Mouse (Mus musculus): ENCODE measurements around the gene Phf1. TPM values are rescaled to one million over a fixed set of nuclear protein-coding genes. Genes with fewer than 3 reads are reported as not detected.

Gene Phf1
- polyA plus RNA-seq, 1 experiment from 2014 or later = 29.5 TPM

DNA sequence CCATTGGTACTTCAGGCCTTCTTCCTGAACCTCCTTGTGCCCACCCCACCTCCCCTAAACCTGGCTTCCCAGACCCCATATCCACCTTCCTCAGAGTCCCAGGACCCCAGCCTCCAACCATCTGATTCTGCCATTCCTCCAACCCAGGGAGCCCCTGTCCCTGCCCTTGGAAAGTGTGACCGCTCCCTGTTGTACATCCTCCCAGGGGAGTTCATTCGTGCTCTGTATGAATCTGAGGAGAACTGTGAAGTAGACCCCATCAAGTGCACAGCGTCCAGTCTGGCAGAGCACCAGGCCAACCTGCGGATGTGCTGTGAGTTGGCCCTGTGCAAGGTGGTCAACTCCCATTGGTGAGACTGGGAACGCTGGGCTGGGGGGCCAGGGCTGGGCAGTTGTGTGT is 25.0 kb downstream of the Phf1 start:
- H3K36me3 ChIP-seq (replicated peaks) = peaks cover 72% of the 10 kb centered on the region
- no peaks in the 10 kb centered on the region for H3K27me3 ChIP-seq (replicated peaks)
- H3K27ac ChIP-seq = no peak overlapping the region
- no peak overlapping the region for H3K9ac ChIP-seq
- no peak overlapping the region for H3K4me2 ChIP-seq
- H3K9me3 ChIP-seq = no peaks in the 10 kb centered on the region
- no peak overlapping the region for H3K4me3 ChIP-seq
- ATAC-seq (replicated peaks) = no peak
- peaks cover 13% of the 10 kb centered on the region for H3K4me1 ChIP-seq
- 97% methylated on average over 5 of the region's 5 CpGs for WGBS

DNA sequence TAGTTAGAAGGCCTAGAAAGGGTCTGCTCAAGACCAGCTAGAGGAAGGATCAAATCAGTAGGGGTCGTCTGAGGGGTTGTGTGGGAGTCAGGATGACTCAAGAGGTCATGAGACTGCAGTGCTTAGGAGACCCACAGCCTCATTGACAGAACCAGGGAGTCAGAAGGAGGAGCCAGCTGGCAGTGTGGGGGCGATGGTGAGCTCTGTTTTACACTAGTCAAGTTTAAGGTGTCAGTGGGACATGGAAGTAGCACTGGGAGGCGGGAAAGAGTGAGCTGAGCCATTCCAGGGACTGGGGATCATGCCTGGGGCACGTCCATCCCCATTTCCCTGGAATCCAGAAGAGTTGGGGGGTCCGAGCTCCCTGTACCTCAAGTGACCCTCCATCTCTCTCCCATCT is 26.0 kb downstream of the Phf1 start:
- no peak overlapping the region for H3K9ac ChIP-seq
- ATAC-seq (replicated peaks) = no peak
- no peak overlapping the region for H3K4me2 ChIP-seq
- no peak overlapping the region for H3K4me3 ChIP-seq
- peaks cover 78% of the 10 kb centered on the region for H3K36me3 ChIP-seq (replicated peaks)
- H3K9me3 ChIP-seq = no peaks in the 10 kb centered on the region
- no peak overlapping the region for H3K27ac ChIP-seq
- 73% methylated on average over 5 of the region's 5 CpGs for WGBS
- H3K4me1 ChIP-seq = peaks cover 3% of the 10 kb centered on the region
- H3K27me3 ChIP-seq (replicated peaks) = no peaks in the 10 kb centered on the region

DNA sequence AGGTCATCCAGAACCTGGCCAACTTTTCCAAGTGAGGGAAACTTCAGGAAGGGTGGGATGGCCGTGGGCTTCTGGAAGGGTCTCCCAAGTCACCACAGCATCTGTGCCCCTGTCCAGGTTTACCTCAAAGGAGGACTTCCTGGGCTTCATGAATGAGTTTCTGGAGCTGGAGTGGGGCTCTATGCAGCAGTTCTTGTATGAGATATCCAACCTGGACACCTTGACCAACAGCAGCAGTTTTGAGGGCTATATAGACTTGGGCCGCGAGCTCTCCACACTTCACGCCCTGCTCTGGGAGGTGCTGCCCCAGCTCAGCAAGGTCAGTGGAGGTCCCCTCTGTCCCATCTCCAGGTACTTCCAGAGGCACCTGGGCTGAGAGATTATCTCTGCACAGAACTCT is 27.0 kb downstream of the Phf1 start:
- H3K27me3 ChIP-seq (replicated peaks) = no peaks in the 10 kb centered on the region
- no peak overlapping the region for H3K27ac ChIP-seq
- no peak overlapping the region for H3K9ac ChIP-seq
- no peak for ATAC-seq (replicated peaks)
- no peak overlapping the region for H3K4me2 ChIP-seq
- H3K4me3 ChIP-seq = no peak overlapping the region
- no peaks in the 10 kb centered on the region for H3K9me3 ChIP-seq
- H3K36me3 ChIP-seq (replicated peaks) = peaks cover 86% of the 10 kb centered on the region
- H3K4me1 ChIP-seq = no peaks in the 10 kb centered on the region
- WGBS = 97% methylated on average over 4 of the region's 4 CpGs

DNA sequence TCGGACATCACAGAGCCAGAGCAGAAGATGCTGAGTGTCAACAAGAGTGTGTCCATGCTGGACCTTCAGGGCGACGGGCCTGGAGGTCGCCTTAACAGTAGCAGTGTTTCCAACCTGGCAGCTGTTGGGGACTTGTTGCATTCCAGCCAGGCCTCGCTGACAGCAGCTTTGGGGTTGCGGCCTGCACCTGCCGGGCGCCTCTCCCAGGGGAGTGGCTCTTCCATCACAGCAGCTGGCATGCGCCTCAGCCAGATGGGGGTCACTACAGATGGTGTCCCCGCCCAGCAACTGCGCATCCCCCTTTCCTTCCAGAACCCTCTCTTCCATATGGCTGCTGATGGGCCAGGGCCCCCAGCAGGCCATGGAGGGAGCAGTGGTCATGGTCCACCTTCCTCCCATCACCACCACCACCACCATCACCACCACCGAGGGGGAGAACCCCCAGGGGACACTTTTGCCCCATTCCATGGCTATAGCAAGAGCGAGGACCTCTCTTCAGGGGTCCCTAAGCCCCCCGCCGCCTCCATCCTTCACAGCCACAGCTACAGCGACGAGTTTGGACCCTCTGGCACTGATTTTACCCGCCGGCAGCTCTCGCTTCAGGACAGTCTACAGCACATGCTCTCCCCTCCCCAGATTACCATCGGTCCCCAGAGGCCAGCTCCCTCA is 28.9 kb downstream of the Phf1 start:
- no peaks in the 10 kb centered on the region for H3K4me1 ChIP-seq
- 90% methylated on average over 21 of the region's 21 CpGs for WGBS
- no peaks in the 10 kb centered on the region for H3K27me3 ChIP-seq (replicated peaks)
- no peak for ATAC-seq (replicated peaks)
- H3K4me2 ChIP-seq = no peak overlapping the region
- no peak overlapping the region for H3K9ac ChIP-seq
- peaks cover 92% of the 10 kb centered on the region for H3K36me3 ChIP-seq (replicated peaks)
- no peak overlapping the region for H3K4me3 ChIP-seq
- H3K9me3 ChIP-seq = no peaks in the 10 kb centered on the region
- H3K27ac ChIP-seq = no peak overlapping the region

DNA sequence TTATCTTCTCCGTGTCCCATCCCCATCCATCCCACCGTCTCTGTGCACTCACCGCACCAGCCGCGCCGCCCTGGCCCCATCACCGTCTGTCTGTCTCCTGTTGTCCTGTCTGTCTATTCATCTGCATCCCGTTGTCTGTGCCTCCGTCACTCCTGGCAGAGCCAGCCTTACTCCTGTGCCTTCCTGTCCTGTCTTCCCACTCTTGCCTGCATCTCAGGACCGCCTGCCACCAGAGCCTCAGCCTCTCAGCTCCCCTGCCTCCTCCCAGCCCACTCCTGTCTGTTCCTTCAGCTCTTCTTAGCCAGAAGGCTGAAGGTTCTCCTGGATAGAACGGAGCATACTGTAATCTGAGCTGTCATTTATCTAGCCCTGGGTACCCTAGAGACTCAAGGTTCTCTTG is 34.1 kb downstream of the Phf1 start:
- WGBS = 89% methylated on average over 11 of the region's 11 CpGs
- peaks cover 9% of the 10 kb centered on the region for H3K4me1 ChIP-seq
- no peak overlapping the region for H3K4me3 ChIP-seq
- no peaks in the 10 kb centered on the region for H3K27me3 ChIP-seq (replicated peaks)
- no peak overlapping the region for H3K4me2 ChIP-seq
- no peaks in the 10 kb centered on the region for H3K9me3 ChIP-seq
- H3K9ac ChIP-seq = no peak overlapping the region
- no peak for ATAC-seq (replicated peaks)
- H3K27ac ChIP-seq = no peak overlapping the region
- peaks cover 67% of the 10 kb centered on the region for H3K36me3 ChIP-seq (replicated peaks)

DNA sequence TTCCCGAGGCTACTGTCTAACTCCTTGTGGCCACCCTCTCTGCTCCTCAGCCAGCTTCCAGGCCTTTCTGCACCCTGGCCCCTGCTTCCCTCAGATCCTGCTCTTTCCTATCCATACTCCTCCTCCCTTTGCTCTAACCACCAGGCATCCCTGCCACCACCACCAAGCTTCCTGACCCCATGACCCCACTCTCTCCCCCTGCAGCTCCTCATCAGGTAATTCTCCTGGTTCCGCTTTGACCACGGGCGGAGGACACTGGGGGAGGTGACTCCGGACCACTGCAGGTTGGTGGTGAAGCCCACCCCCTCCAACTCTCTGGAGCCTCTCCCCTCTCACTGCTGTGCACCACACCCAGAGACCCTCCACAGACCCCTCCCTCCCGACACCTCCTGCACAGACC is 34.6 kb downstream of the Phf1 start:
- no peak overlapping the region for H3K9ac ChIP-seq
- no peak overlapping the region for H3K4me2 ChIP-seq
- H3K27ac ChIP-seq = no peak overlapping the region
- no peak for ATAC-seq (replicated peaks)
- 91% methylated on average over 6 of the region's 6 CpGs for WGBS
- no peak overlapping the region for H3K4me3 ChIP-seq
- H3K4me1 ChIP-seq = peaks cover 14% of the 10 kb centered on the region
- no peaks in the 10 kb centered on the region for H3K9me3 ChIP-seq
- no peaks in the 10 kb centered on the region for H3K27me3 ChIP-seq (replicated peaks)
- H3K36me3 ChIP-seq (replicated peaks) = peaks cover 63% of the 10 kb centered on the region

DNA sequence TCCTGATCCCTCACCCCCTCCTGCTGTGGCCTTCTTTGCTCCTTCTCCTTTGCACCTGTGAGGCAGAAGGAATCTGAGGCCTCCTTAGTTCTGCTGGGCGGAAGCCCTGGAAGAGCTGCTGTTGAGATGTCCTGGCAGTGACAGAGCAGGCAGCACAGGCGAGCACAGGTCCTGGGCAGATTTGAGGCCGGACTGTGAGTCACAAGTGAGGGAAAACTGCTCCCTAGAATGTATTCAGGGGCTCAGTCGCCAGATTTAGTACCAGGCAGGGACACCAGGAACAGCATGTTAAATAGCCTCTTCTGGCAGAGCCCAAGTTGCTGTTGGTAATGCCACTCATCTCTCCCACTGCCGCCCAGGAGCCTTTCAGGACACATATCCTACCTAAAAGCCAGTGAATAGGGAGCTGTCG is 35.4 kb downstream of the Phf1 start:
- WGBS = 86% methylated on average over 6 of the region's 6 CpGs

DNA sequence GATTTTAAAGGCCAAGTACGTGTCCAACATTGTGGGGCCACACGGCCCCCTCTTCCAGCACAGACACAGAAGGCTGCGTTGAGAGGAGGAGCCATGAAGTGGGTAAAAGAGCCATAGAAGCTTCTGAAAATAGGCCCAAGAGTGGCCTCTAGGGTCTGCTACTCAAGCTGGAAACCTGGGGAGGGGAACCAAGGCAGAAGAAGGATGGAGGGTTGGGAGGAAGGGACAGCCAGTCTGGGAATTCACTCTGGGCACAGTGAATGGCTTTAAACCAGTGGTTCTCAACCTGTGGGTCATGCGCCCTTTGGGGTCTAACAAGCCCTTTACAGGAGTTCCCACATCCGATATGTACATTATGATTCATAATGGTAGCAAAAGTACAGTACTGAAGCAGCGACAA is 36.4 kb downstream of the Phf1 start:
- WGBS = 85% methylated on average over 6 of the region's 6 CpGs
- H3K27ac ChIP-seq = no peak overlapping the region
- H3K36me3 ChIP-seq (replicated peaks) = peaks cover 48% of the 10 kb centered on the region
- no peaks in the 10 kb centered on the region for H3K27me3 ChIP-seq (replicated peaks)
- no peak for ATAC-seq (replicated peaks)
- H3K4me1 ChIP-seq = peaks cover 24% of the 10 kb centered on the region
- no peak overlapping the region for H3K4me3 ChIP-seq
- no peak overlapping the region for H3K9ac ChIP-seq
- no peak overlapping the region for H3K4me2 ChIP-seq
- no peaks in the 10 kb centered on the region for H3K9me3 ChIP-seq

More for the DNA sequence above, 35.4 kb downstream of the Phf1 start:
- peaks cover 55% of the 10 kb centered on the region for H3K36me3 ChIP-seq (replicated peaks)
- no peak overlapping the region for H3K9ac ChIP-seq
- H3K4me1 ChIP-seq = peaks cover 16% of the 10 kb centered on the region
- no peaks in the 10 kb centered on the region for H3K27me3 ChIP-seq (replicated peaks)
- ATAC-seq (replicated peaks) = no peak
- no peak overlapping the region for H3K4me2 ChIP-seq
- H3K27ac ChIP-seq = no peak overlapping the region
- no peaks in the 10 kb centered on the region for H3K9me3 ChIP-seq
- no peak overlapping the region for H3K4me3 ChIP-seq

DNA sequence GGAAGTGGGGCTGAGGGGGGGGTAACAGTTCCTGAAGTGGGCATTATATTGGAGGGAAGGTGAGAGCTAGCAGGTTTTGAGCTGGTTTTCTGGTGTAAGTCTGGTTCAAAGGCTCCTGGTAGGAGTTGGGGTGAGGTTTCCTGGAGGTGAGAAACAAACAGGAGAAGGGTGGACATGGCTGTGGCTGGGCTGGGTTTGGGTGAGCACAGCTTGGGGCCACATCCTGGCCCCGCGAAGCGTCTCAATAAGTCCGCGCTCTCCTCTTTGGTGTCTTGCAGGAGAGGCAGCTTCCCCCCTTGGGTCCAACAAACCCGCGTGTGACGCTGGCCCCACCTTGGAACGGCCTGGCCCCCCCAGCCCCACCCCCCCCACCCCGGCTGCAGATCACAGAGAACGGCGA is 37.4 kb downstream of the Phf1 start:
- H3K27me3 ChIP-seq (replicated peaks) = no peaks in the 10 kb centered on the region
- H3K36me3 ChIP-seq (replicated peaks) = peaks cover 39% of the 10 kb centered on the region
- H3K9ac ChIP-seq = no peak overlapping the region
- WGBS = 78% methylated on average over 12 of the region's 12 CpGs
- no peak overlapping the region for H3K27ac ChIP-seq
- no peaks in the 10 kb centered on the region for H3K9me3 ChIP-seq
- H3K4me2 ChIP-seq = no peak overlapping the region
- H3K4me1 ChIP-seq = peaks cover 34% of the 10 kb centered on the region
- no peak overlapping the region for H3K4me3 ChIP-seq
- no peak for ATAC-seq (replicated peaks)

DNA sequence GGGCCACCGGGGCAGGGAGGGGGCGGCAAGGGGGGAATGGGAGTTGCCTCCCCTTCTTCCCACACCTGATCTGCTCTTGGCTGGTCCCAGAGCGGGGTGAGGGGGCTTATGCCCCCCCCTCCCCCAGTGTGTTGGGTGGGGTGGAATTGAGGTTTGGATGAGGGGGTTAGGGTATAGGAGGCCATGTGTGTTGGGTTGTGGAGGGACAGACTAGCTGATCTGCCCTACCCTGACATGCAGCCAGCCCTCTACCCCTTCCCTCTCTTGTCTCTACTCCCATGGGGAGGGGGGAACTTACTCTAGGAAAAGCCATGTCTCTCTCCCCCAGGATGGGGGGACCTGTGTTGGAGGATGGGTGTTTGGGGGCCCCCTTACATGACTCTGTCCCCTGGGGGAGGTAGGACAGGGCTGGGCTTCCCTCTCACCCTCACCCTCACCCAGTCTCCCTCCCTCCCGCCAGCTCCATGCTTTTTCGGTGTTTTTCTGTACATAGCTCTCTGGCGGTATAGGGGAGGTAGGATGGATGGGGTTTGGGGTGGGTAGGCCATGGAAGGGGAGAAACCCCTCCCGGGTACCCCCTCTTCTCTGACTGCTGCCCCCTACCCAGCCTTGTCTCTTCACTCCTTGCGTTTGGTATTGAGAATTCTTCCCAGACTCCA is 38.5 kb downstream of the Phf1 start:
- Histone ChIP-seq H3K9me3 (no peaks in the 10 kb centered on the region), H3K4me2 (no peak overlapping the region; the same call in 1 of the 2 replicates), H3K27me3 (replicated peaks) (no peaks in the 10 kb centered on the region), H3K4me1 (peaks cover 46% of the 10 kb centered on the region), H3K36me3 (replicated peaks) (peaks cover 39% of the 10 kb centered on the region), H3K27ac (0 out of 2 replicates have a peak overlapping the region, but pooled peaks have one; percentile 7), H3K9ac (peak overlapping the region; percentile 18; the same call in 1 of the 2 replicates), H3K4me3 (peak overlapping the region; percentile 60; the same call in 1 of the 2 replicates)
- 52% methylated on average over 8 of the region's 8 CpGs for WGBS
- ATAC-seq (replicated peaks) = no peak

DNA sequence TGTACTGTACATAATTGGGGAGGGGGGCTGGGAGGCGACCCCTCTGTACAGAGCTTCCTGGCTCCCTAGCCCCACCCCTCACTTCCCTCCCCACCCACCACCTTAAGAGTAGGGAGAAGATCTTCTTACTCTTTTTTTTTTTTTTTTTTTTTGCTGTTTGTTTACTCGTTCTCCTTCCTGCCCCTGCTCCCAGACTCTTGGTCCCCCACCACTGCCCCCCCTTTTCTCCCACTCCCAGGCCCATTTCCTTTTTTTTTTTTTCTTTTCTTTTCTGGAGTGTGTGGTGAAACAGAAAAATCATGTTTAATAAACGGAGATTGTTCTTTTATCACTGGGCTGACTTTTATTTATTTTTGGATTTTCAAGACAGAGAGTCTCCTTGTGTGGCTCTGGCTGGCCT is 39.3 kb downstream of the Phf1 start:
- H3K9me3 ChIP-seq = no peaks in the 10 kb centered on the region
- peak overlapping the region; percentile 75 for H3K27ac ChIP-seq
- peaks cover 50% of the 10 kb centered on the region for H3K4me1 ChIP-seq
- no peaks in the 10 kb centered on the region for H3K27me3 ChIP-seq (replicated peaks)
- 4% methylated on average over 3 of the region's 3 CpGs for WGBS
- ATAC-seq (replicated peaks) = no peak
- peaks cover 31% of the 10 kb centered on the region for H3K36me3 ChIP-seq (replicated peaks)
- peak overlapping the region; percentile 70; the same call in 1 of the 2 replicates for H3K9ac ChIP-seq
- peak overlapping the region; percentile 71 for H3K4me2 ChIP-seq
- peak overlapping the region; percentile 60 for H3K4me3 ChIP-seq

DNA sequence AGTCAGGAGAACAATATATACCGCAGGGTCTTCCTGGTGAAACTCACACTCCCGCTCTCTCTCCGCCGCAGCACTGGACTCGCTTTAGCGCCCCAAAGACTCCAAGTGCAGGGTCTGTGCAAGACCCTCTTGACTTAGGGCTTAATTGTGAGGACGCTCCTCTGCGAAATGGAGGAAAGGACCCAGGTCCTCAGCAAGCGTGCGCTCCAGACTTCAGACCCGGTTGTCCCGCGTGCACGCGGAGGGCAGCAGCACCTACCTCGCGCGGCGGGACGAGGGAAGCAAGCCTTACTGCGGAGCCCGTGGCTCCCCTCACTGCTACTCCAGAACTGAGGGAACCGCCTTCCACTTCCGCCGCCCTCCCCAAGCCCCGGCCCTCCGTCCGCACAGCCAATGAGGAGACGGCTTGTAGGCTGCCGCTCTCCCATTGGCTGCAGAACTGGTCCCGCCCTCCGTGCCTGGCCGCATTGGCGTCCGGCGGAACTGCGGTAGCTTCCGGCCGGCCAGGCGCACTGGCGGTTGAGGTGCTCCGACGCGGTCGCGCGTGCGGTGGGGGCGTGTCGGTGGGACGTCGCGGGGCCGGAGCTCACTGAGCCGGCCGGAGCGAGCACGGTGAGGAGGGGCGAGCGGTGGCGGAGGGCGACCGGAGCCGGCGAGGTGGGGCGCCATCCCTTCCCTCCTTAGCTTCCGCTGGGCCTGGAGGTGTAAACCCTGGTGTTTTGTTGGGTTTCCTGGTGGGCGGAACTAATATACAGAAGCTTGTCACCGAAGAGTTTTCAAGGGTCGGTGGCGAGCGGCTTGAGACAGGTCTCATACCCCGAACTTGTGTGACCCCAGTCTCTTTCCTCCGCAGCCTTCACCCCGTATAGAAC is 40.1 kb downstream of the Phf1 start, which contains the start of gene Zbtb9:
Zbtb9 (plus strand) TSS at position 465 of the 872 bp plus-strand sequence.
- Histone ChIP-seq H3K4me3 (peak within 1 kb of the TSS; percentile 60), H3K4me1 (peaks cover 50% of the 10 kb centered on the region), H3K9me3 (no peaks in the 10 kb centered on the region), H3K4me2 (peak within 1 kb of the TSS; percentile 90), H3K9ac (peak within 1 kb of the TSS; percentile 70), H3K27me3 (replicated peaks) (no peaks in the 10 kb centered on the region), H3K27ac (peak within 1 kb of the TSS; percentile 75), H3K36me3 (replicated peaks) (peaks cover 27% of the 10 kb centered on the region)
- under 1% methylated on average over 75 of the region's 75 CpGs for WGBS
- peak; percentile 99 for ATAC-seq (replicated peaks)
